Mouse (Mus musculus): Measurements from ENCODE around the gene Atxn7l1. TPM values are rescaled to one million over a fixed set of nuclear protein-coding genes. Genes with fewer than 3 reads are reported as not detected.

The Atxn7l1 gene
- polyA plus RNA-seq, 1 experiment from 2014 or later, result 17.0 TPM

GRCm38 (mm10) chr12:33345773-33346435 is 198.4 kb downstream of the Atxn7l1 start:
- peak overlapping the region; percentile 62; the same call in 1 of the 2 replicates for H3K9ac ChIP-seq (ENCODE audit: low read length)

GRCm38 (mm10) chr12:33352671-33353070 is 205.2 kb downstream of the Atxn7l1 start:
- Histone ChIP-seq H3K4me3 (ENCODE audit: low read depth, low read length) (no peak overlapping the region), H3K9ac (ENCODE audit: low read length) (no peak overlapping the region), H3K9me3 (ENCODE audit: control insufficient read depth, low read length) (no peaks in the 10 kb centered on the region), H3K4me1 (ENCODE audit: control insufficient read depth, insufficient read depth, low read length) (no peaks in the 10 kb centered on the region), H3K36me3 (ENCODE audit: control insufficient read depth, insufficient read depth, low read length) (no peaks in the 10 kb centered on the region), H3K27me3 (ENCODE audit: control insufficient read depth, insufficient read depth, low read length) (no peaks in the 10 kb centered on the region), H3K4me2 (no peak overlapping the region), H3K27ac (ENCODE audit: low read depth, low read length) (no peak overlapping the region)
- DNase-seq (ENCODE audit: low spot score, missing footprints), result no peak
- 86% methylated on average over 4 of the region's 4 CpGs for WGBS
- ATAC-seq (ENCODE audit: low FRiP score), result no peak

More at GRCm38 (mm10) chr12:33345773-33346435, 198.4 kb downstream of the Atxn7l1 start:
- Histone ChIP-seq H3K36me3 (ENCODE audit: control insufficient read depth, insufficient read depth, low read length) (no peaks in the 10 kb centered on the region), H3K4me3 (ENCODE audit: low read depth, low read length) (no peak overlapping the region), H3K4me1 (ENCODE audit: control insufficient read depth, insufficient read depth, low read length) (peaks cover 11% of the 10 kb centered on the region), H3K4me2 (peak overlapping the region; percentile 43), H3K9me3 (ENCODE audit: control insufficient read depth, low read length) (no peaks in the 10 kb centered on the region), H3K27ac (ENCODE audit: low read depth, low read length) (no peak overlapping the region), H3K27me3 (ENCODE audit: control insufficient read depth, insufficient read depth, low read length) (peaks cover 5% of the 10 kb centered on the region; the same call in 1 of the 2 replicates)
- peak; percentile 11; the same call in 1 of the 2 replicates for ATAC-seq (ENCODE audit: low FRiP score)
- WGBS, result 28% methylated on average over 23 of the region's 23 CpGs
- peak; percentile 82 for DNase-seq (ENCODE audit: low spot score, missing footprints)

GRCm38 (mm10) chr12:33358345-33358744 is 210.9 kb downstream of the Atxn7l1 start:
- no peak overlapping the region for H3K27ac ChIP-seq (ENCODE audit: low read depth, low read length)
- no peaks in the 10 kb centered on the region for H3K4me1 ChIP-seq (ENCODE audit: control insufficient read depth, insufficient read depth, low read length)
- H3K9ac ChIP-seq (ENCODE audit: low read length), result no peak overlapping the region
- H3K4me2 ChIP-seq, result no peak overlapping the region
- H3K4me3 ChIP-seq (ENCODE audit: low read depth, low read length), result no peak overlapping the region
- H3K27me3 ChIP-seq (ENCODE audit: control insufficient read depth, insufficient read depth, low read length), result no peaks in the 10 kb centered on the region
- no peaks in the 10 kb centered on the region for H3K9me3 ChIP-seq (ENCODE audit: control insufficient read depth, low read length)
- 87% methylated on average over 10 of the region's 10 CpGs for WGBS
- ATAC-seq (ENCODE audit: low FRiP score) (no peak), DNase-seq (ENCODE audit: low spot score, missing footprints) (no peak)
- H3K36me3 ChIP-seq (ENCODE audit: control insufficient read depth, insufficient read depth, low read length), result no peaks in the 10 kb centered on the region

- ATAC-seq (ENCODE audit: low FRiP score) (no peak), DNase-seq (ENCODE audit: low spot score, missing footprints) (no peak)
- Histone ChIP-seq H3K4me1 (ENCODE audit: control insufficient read depth, insufficient read depth, low read length) (no peaks in the 10 kb centered on the region), H3K4me3 (ENCODE audit: low read depth, low read length) (no peak overlapping the region), H3K9ac (ENCODE audit: low read length) (no peak overlapping the region), H3K36me3 (ENCODE audit: control insufficient read depth, insufficient read depth, low read length) (no peaks in the 10 kb centered on the region), H3K27ac (ENCODE audit: low read depth, low read length) (no peak overlapping the region), H3K27me3 (ENCODE audit: control insufficient read depth, insufficient read depth, low read length) (no peaks in the 10 kb centered on the region), H3K9me3 (ENCODE audit: control insufficient read depth, low read length) (no peaks in the 10 kb centered on the region), H3K4me2 (no peak overlapping the region)
- 92% methylated on average over 7 of the region's 7 CpGs for WGBS
These were observed 211.7 kb downstream of the Atxn7l1 start for GRCm38 (mm10) chr12:33359209-33359608.

GRCm38 (mm10) chr12:33359878-33360482 is 212.5 kb downstream of the Atxn7l1 start:
- no peaks in the 10 kb centered on the region for H3K4me1 ChIP-seq (ENCODE audit: control insufficient read depth, insufficient read depth, low read length)
- H3K9ac ChIP-seq (ENCODE audit: low read length), result no peak overlapping the region
- no peak for ATAC-seq (ENCODE audit: low FRiP score)
- 91% methylated on average over 5 of the region's 5 CpGs for WGBS
- no peak overlapping the region for H3K27ac ChIP-seq (ENCODE audit: low read depth, low read length)
- H3K4me2 ChIP-seq, result no peak overlapping the region
- no peaks in the 10 kb centered on the region for H3K27me3 ChIP-seq (ENCODE audit: control insufficient read depth, insufficient read depth, low read length)
- no peak for DNase-seq (ENCODE audit: low spot score, missing footprints)
- H3K36me3 ChIP-seq (ENCODE audit: control insufficient read depth, insufficient read depth, low read length), result no peaks in the 10 kb centered on the region
- no peak overlapping the region for H3K4me3 ChIP-seq (ENCODE audit: low read depth, low read length)
- no peaks in the 10 kb centered on the region for H3K9me3 ChIP-seq (ENCODE audit: control insufficient read depth, low read length)

GRCm38 (mm10) chr12:33360729-33361128 is 213.2 kb downstream of the Atxn7l1 start:
- Histone ChIP-seq H3K4me3 (ENCODE audit: low read depth, low read length) (no peak overlapping the region), H3K9ac (ENCODE audit: low read length) (no peak overlapping the region), H3K4me2 (no peak overlapping the region), H3K9me3 (ENCODE audit: control insufficient read depth, low read length) (no peaks in the 10 kb centered on the region), H3K36me3 (ENCODE audit: control insufficient read depth, insufficient read depth, low read length) (no peaks in the 10 kb centered on the region), H3K27me3 (ENCODE audit: control insufficient read depth, insufficient read depth, low read length) (no peaks in the 10 kb centered on the region), H3K27ac (ENCODE audit: low read depth, low read length) (no peak overlapping the region), H3K4me1 (ENCODE audit: control insufficient read depth, insufficient read depth, low read length) (no peaks in the 10 kb centered on the region)
- DNase-seq (ENCODE audit: low spot score, missing footprints) (no peak), ATAC-seq (ENCODE audit: low FRiP score) (no peak)
- 85% methylated on average over 6 of the region's 6 CpGs for WGBS

GRCm38 (mm10) chr12:33364511-33364910 is 217.0 kb downstream of the Atxn7l1 start:
- Histone ChIP-seq H3K36me3 (ENCODE audit: control insufficient read depth, insufficient read depth, low read length) (no peaks in the 10 kb centered on the region), H3K9ac (ENCODE audit: low read length) (no peak overlapping the region), H3K4me3 (ENCODE audit: low read depth, low read length) (no peak overlapping the region), H3K4me1 (ENCODE audit: control insufficient read depth, insufficient read depth, low read length) (no peaks in the 10 kb centered on the region), H3K27ac (ENCODE audit: low read depth, low read length) (no peak overlapping the region), H3K4me2 (no peak overlapping the region), H3K9me3 (ENCODE audit: control insufficient read depth, low read length) (no peaks in the 10 kb centered on the region), H3K27me3 (ENCODE audit: control insufficient read depth, insufficient read depth, low read length) (no peaks in the 10 kb centered on the region)
- 88% methylated on average over 8 of the region's 8 CpGs for WGBS
- DNase-seq (ENCODE audit: low spot score, missing footprints) (no peak), ATAC-seq (ENCODE audit: low FRiP score) (no peak)

GRCm38 (mm10) chr12:33365133-33365532 is 217.6 kb downstream of the Atxn7l1 start:
- WGBS, result 88% methylated on average over 8 of the region's 8 CpGs
- Histone ChIP-seq H3K4me3 (ENCODE audit: low read depth, low read length) (no peak overlapping the region), H3K36me3 (ENCODE audit: control insufficient read depth, insufficient read depth, low read length) (no peaks in the 10 kb centered on the region), H3K4me1 (ENCODE audit: control insufficient read depth, insufficient read depth, low read length) (no peaks in the 10 kb centered on the region), H3K27me3 (ENCODE audit: control insufficient read depth, insufficient read depth, low read length) (no peaks in the 10 kb centered on the region), H3K9ac (ENCODE audit: low read length) (no peak overlapping the region), H3K9me3 (ENCODE audit: control insufficient read depth, low read length) (no peaks in the 10 kb centered on the region), H3K27ac (ENCODE audit: low read depth, low read length) (no peak overlapping the region), H3K4me2 (no peak overlapping the region)
- ATAC-seq (ENCODE audit: low FRiP score), result no peak
- peak; percentile 56 for DNase-seq (ENCODE audit: low spot score, missing footprints)

- Histone ChIP-seq H3K9ac (ENCODE audit: low read length) (no peak overlapping the region), H3K4me3 (ENCODE audit: low read depth, low read length) (no peak overlapping the region), H3K27me3 (ENCODE audit: control insufficient read depth, insufficient read depth, low read length) (no peaks in the 10 kb centered on the region), H3K4me2 (no peak overlapping the region), H3K4me1 (ENCODE audit: control insufficient read depth, insufficient read depth, low read length) (no peaks in the 10 kb centered on the region), H3K9me3 (ENCODE audit: control insufficient read depth, low read length) (no peaks in the 10 kb centered on the region), H3K27ac (ENCODE audit: low read depth, low read length) (no peak overlapping the region), H3K36me3 (ENCODE audit: control insufficient read depth, insufficient read depth, low read length) (no peaks in the 10 kb centered on the region)
- 92% methylated on average over 3 of the region's 3 CpGs for WGBS
- ATAC-seq (ENCODE audit: low FRiP score) (no peak), DNase-seq (ENCODE audit: low spot score, missing footprints) (no peak)
These were observed 222.1 kb downstream of the Atxn7l1 start for GRCm38 (mm10) chr12:33369555-33369954.
